Mouse (Mus musculus) stomach, embryonic 14.5 days (tissue): ENCODE measurements around the gene Hnrnpab. TPM values are rescaled to one million over a fixed set of nuclear protein-coding genes. Genes with fewer than 3 reads are reported as not detected.

Experiments used
- ATAC-seq: fragments of 200-750 bp; cut with Nextera tagmentation; 2 replicates; pipeline ENCODE4 v1.8.0; 2017; ENCODE audit warnings: low read depth, moderate TSS enrichment; ENCODE audit not compliant: insufficient number of reproducible peaks, insufficient read depth, low FRiP score
- H3K27ac ChIP-seq: fragments of 300-500 bp; sonication (generic); 2 replicates; pipeline ENCODE4 v1.5.1; 2014; ENCODE audit warnings: mild to moderate bottlenecking, low read length, moderate library complexity, mixed read lengths
- H3K27me3 ChIP-seq: fragments of 300-500 bp; sonication (generic); 2 replicates; pipeline ENCODE4 v1.6.1; 2014; ENCODE audit warnings: low read length, control low read depth, mixed read lengths; ENCODE audit not compliant: control insufficient read depth, insufficient read depth
- H3K36me3 ChIP-seq: fragments of 300-500 bp; sonication (generic); 2 replicates; pipeline ENCODE4 v1.6.1; 2014; ENCODE audit warnings: mild to moderate bottlenecking, control low read depth, low read length, moderate library complexity, mixed read lengths; ENCODE audit not compliant: control insufficient read depth, insufficient read depth
- H3K4me1 ChIP-seq: fragments of 300-500 bp; sonication (generic); 2 replicates; pipeline ENCODE4 v1.6.1; 2014; ENCODE audit warnings: low read length, control low read depth, mixed read lengths; ENCODE audit not compliant: control insufficient read depth, insufficient read depth
- H3K4me2 ChIP-seq: fragments of 300-500 bp; sonication (generic); replicated peaks from 2 replicates; pipeline ENCODE4 v1.6.1; 2014; ENCODE audit warnings: low read depth, low read length, control low read depth
- H3K4me3 ChIP-seq: fragments of 300-500 bp; sonication (generic); 2 replicates; pipeline ENCODE4 v1.5.1; 2014; ENCODE audit warnings: low read depth, low read length, control low read depth
- H3K9ac ChIP-seq: fragments of 300-500 bp; sonication (generic); replicated peaks from 2 replicates; pipeline ENCODE4 v1.6.1; 2014; ENCODE audit warnings: low read depth, mild to moderate bottlenecking, control low read depth, low read length, moderate library complexity, mixed read lengths
- H3K9me3 ChIP-seq: fragments of 300-500 bp; sonication (generic); 2 replicates; pipeline ENCODE4 v1.6.1; 2016; ENCODE audit warnings: low read depth, low read length, control low read depth; ENCODE audit not compliant: control insufficient read depth
- WGBS: fragments of 180-500 bp; shearing (Covaris S2); extraction: QIAGEN DNeasy Blood & Tissue Kit; methylation state at CpG from one replicate; pipeline ENCODE4 v1.1.7; 2014; 5-methylcytosine and 5-hydroxymethylcytosine counted together
- polyA plus RNA-seq: library from polyadenylated mRNA; unstranded; fragments of >200 nt; fragmentation: Nextera tagmentation; extraction: Ambion mirVana; gene quantifications from 2 replicates; pipeline ENCODE4 v1.2.1, GENCODE M21; 2014

Hnrnpab gene
- polyA plus RNA-seq = 474 and 532 TPM in 2 replicates

DNA sequence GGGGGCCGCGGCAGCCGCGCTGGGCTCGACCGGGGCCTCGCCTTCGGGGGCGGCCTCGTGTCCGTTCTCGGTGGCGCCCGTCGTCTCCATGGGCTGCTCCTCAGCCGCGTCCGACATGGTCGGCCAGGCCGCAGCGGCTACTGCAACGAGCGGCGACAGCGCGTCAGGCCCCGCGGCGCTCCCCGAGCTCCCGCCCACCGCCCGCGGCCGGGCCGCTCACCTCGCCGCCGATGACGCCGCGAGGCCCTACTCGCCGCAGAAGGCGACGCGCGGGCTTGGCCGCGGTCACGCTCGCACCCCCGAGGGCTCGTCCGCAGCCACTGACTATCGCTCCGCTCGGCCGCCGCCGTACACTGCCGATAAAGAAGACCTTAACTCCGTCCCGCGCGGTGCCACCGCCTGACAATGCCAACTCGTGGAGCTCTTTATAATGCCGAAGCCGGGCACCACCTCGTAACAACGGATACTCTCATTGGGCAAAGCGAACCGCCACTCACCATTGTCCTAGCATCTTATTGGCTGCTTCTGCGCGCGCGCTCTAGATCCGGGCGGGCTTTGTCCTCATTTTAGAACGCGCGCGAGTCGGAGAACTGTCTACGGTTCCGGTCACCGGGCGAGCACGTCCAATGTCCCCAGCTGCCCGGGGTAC is at the start of gene Hnrnpab:
Gene Hnrnpab (minus strand): TSS at position 401 of the 649 bp plus-strand sequence.
- Histone ChIP-seq H3K9ac (peak within 1 kb of the TSS; percentile 100), H3K4me3 (peak within 1 kb of the TSS; percentile 97), H3K4me1 (peaks cover 23% of the 10 kb centered on the region), H3K4me2 (peak within 1 kb of the TSS; percentile 73), H3K9me3 (no peaks in the 10 kb centered on the region), H3K36me3 (peaks cover 40% of the 10 kb centered on the region), H3K27ac (peak within 1 kb of the TSS; percentile 95), H3K27me3 (no peaks in the 10 kb centered on the region)
- ATAC-seq = peak; percentile 92
- under 1% methylated on average over 85 of the region's 91 CpGs for WGBS

DNA sequence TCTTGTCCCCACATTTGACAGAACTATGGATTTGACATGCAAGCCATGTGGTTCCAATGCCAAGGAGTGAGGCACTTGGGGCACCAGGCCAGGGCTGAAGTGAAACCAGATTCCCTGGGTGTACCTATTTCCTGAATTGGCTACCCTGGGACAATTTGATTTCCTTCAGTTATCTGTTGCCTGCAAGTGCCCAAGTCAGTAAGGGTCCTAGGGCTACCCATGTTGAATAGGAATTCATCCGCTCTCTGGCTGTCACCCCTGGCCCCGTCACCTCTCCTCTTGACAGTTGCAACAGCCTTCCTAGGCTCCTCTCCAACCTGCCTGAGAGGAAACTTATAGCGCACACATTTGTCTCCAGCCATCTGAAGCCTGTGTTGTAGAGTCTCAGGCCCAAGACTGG is 48.2 kb upstream of the Hnrnpab start:
- H3K36me3 ChIP-seq = no peaks in the 10 kb centered on the region
- H3K4me1 ChIP-seq = 0 out of 2 replicates have a peak, but pooled peaks cover 3% of the 10 kb centered on the region
- H3K9ac ChIP-seq = no peak overlapping the region
- H3K9me3 ChIP-seq = no peaks in the 10 kb centered on the region
- H3K27me3 ChIP-seq = no peaks in the 10 kb centered on the region
- 93% methylated on average over 3 of the region's 3 CpGs for WGBS
- ATAC-seq = no peak
- no peak overlapping the region for H3K4me3 ChIP-seq
- H3K4me2 ChIP-seq = no peak overlapping the region
- H3K27ac ChIP-seq = no peak overlapping the region

DNA sequence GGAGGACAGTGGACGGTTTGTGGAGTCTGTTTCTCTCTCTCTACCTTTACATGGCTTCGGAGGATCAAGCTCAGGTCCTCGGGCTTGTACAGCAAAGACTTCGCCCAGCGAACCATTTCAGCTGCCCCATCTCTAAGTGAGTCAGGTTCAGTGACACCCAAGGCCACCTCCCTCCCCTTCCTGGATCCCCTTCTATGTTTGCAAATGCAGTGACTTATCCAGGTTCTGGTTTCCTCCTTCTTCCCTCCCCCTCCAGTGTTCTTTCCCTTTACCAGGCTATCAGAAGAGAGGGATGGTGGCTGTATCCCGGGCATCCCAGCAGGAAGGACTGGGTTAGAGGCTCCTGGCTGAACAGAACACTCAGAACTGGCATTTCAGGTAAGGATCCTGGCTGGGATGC is 47.1 kb upstream of the Hnrnpab start:
- WGBS = 87% methylated on average over 6 of the region's 6 CpGs
- H3K9me3 ChIP-seq = no peaks in the 10 kb centered on the region
- ATAC-seq = no peak
- no peak overlapping the region for H3K27ac ChIP-seq
- H3K4me3 ChIP-seq = no peak overlapping the region
- no peaks in the 10 kb centered on the region for H3K27me3 ChIP-seq
- no peak overlapping the region for H3K9ac ChIP-seq
- H3K36me3 ChIP-seq = no peaks in the 10 kb centered on the region
- H3K4me1 ChIP-seq = peaks cover 7% of the 10 kb centered on the region
- H3K4me2 ChIP-seq = no peak overlapping the region

GRCm38 (mm10) chr11:51652889-51653418 is 46.3 kb upstream of the Hnrnpab start:
- Histone ChIP-seq H3K9me3 (no peaks in the 10 kb centered on the region), H3K9ac (no peak overlapping the region), H3K36me3 (no peaks in the 10 kb centered on the region), H3K27me3 (no peaks in the 10 kb centered on the region), H3K4me2 (no peak overlapping the region), H3K27ac (no peak overlapping the region), H3K4me1 (peaks cover 14% of the 10 kb centered on the region), H3K4me3 (no peak overlapping the region)
- WGBS = 88% methylated on average over 4 of the region's 4 CpGs
- no peak for ATAC-seq

- H3K9ac ChIP-seq = peak within 1 kb of the TSS; percentile 55
- no peaks in the 10 kb centered on the region for H3K36me3 ChIP-seq
- peak within 1 kb of the TSS; percentile 98 for H3K4me2 ChIP-seq
- H3K27me3 ChIP-seq = no peaks in the 10 kb centered on the region
- peak; percentile 72 for ATAC-seq
- H3K9me3 ChIP-seq = no peaks in the 10 kb centered on the region
- peak within 1 kb of the TSS; percentile 66 for H3K27ac ChIP-seq
- H3K4me1 ChIP-seq = peaks cover 14% of the 10 kb centered on the region
- peak within 1 kb of the TSS; percentile 67 for H3K4me3 ChIP-seq
- WGBS = 1% methylated on average over 42 of the region's 70 CpGs
Observed at GRCm38 (mm10) chr11:51650691-51651515, 44.3 kb upstream of the Hnrnpab start, which contains the start of the genes N4bp3 and D930048N14Rik. TSS of gene N4bp3 (minus strand) at chr11:51650842. TSS of gene D930048N14Rik (plus strand) at chr11:51650954.

- ATAC-seq = peak; percentile 2; the same call in 1 of the 2 replicates
- under 1% methylated on average over 30 of the region's 30 CpGs for WGBS
- Histone ChIP-seq H3K4me2 (peak overlapping the region; percentile 98), H3K9me3 (no peaks in the 10 kb centered on the region), H3K9ac (peak overlapping the region; percentile 55), H3K27ac (peak overlapping the region; percentile 66), H3K27me3 (no peaks in the 10 kb centered on the region), H3K4me1 (peaks cover 14% of the 10 kb centered on the region), H3K4me3 (peak overlapping the region; percentile 67), H3K36me3 (no peaks in the 10 kb centered on the region; the same call in 1 of the 2 replicates)
Observed at GRCm38 (mm10) chr11:51650261-51650660, 43.6 kb upstream of the Hnrnpab start.

- peak overlapping the region; percentile 55 for H3K9ac ChIP-seq
- no peaks in the 10 kb centered on the region for H3K27me3 ChIP-seq
- peak overlapping the region; percentile 98 for H3K4me2 ChIP-seq
- H3K4me3 ChIP-seq = peak overlapping the region; percentile 67
- no peak for ATAC-seq
- 4% methylated on average over 7 of the region's 7 CpGs for WGBS
- H3K9me3 ChIP-seq = no peaks in the 10 kb centered on the region
- H3K36me3 ChIP-seq = no peaks in the 10 kb centered on the region; the same call in 1 of the 2 replicates
- H3K27ac ChIP-seq = peak overlapping the region; percentile 66; the same call in 1 of the 2 replicates
- peaks cover 14% of the 10 kb centered on the region for H3K4me1 ChIP-seq
Observed at GRCm38 (mm10) chr11:51649889-51650199, 43.2 kb upstream of the Hnrnpab start.

- Histone ChIP-seq H3K27ac (no peak overlapping the region), H3K27me3 (no peaks in the 10 kb centered on the region), H3K36me3 (no peaks in the 10 kb centered on the region; the same call in 1 of the 2 replicates), H3K4me3 (peak overlapping the region; percentile 67; the same call in 1 of the 2 replicates), H3K4me1 (peaks cover 14% of the 10 kb centered on the region), H3K9ac (no peak overlapping the region), H3K9me3 (no peaks in the 10 kb centered on the region), H3K4me2 (peak overlapping the region; percentile 98)
- 33% methylated on average over 11 of the region's 11 CpGs for WGBS
- ATAC-seq = no peak
Observed at GRCm38 (mm10) chr11:51649111-51649888, 42.7 kb upstream of the Hnrnpab start.
